Mouse (Mus musculus): ENCODE measurements around the gene Prodh2. TPM values are rescaled to one million over a fixed set of nuclear protein-coding genes. Genes with fewer than 3 reads are reported as not detected.
A peak's percentile ranks its signal among the peaks of the same experiment; 100 is the strongest.

The Prodh2 gene
- polyA plus RNA-seq, 1 experiment from 2014 or later: 5.2 TPM

GRCm38 (mm10) chr7:30553021-30553589 is 59.7 kb downstream of the Prodh2 start:
- Histone ChIP-seq H3K27me3 (replicated peaks) (no peaks in the 10 kb centered on the region), H3K27ac (peak overlapping the region; percentile 82), H3K4me2 (replicated peaks) (peak overlapping the region; percentile 91), H3K36me3 (peaks cover 16% of the 10 kb centered on the region), H3K4me1 (replicated peaks) (peaks cover 15% of the 10 kb centered on the region), H3K9ac (peak overlapping the region; percentile 62), H3K9me3 (no peaks in the 10 kb centered on the region), H3K4me3 (replicated peaks) (peak overlapping the region; percentile 57)
- under 1% methylated on average over 23 of the region's 23 CpGs for WGBS
- ATAC-seq: peak; percentile 40

- Histone ChIP-seq H3K9me3 (no peaks in the 10 kb centered on the region), H3K4me1 (replicated peaks) (peaks cover 23% of the 10 kb centered on the region), H3K9ac (peak overlapping the region; percentile 62), H3K4me3 (replicated peaks) (peak overlapping the region; percentile 57), H3K4me2 (replicated peaks) (peak overlapping the region; percentile 91), H3K27ac (0 out of 2 replicates have a peak overlapping the region, but pooled peaks have one; percentile 82), H3K27me3 (replicated peaks) (no peaks in the 10 kb centered on the region), H3K36me3 (peaks cover 16% of the 10 kb centered on the region)
- WGBS: 82% methylated on average over 22 of the region's 22 CpGs
- ATAC-seq: no peak
Measured at GRCm38 (mm10) chr7:30553810-30554584, 60.6 kb downstream of the Prodh2 start.

- Histone ChIP-seq H3K4me3 (replicated peaks) (no peak overlapping the region), H3K27me3 (replicated peaks) (no peaks in the 10 kb centered on the region), H3K27ac (no peak overlapping the region), H3K4me1 (replicated peaks) (peaks cover 25% of the 10 kb centered on the region), H3K9ac (no peak overlapping the region), H3K4me2 (replicated peaks) (no peak overlapping the region), H3K9me3 (no peaks in the 10 kb centered on the region), H3K36me3 (peaks cover 16% of the 10 kb centered on the region)
- ATAC-seq: no peak
- 92% methylated on average over 18 of the region's 18 CpGs for WGBS
Measured at GRCm38 (mm10) chr7:30556894-30557536, 63.6 kb downstream of the Prodh2 start.

- H3K4me1 ChIP-seq (replicated peaks): peaks cover 22% of the 10 kb centered on the region
- peaks cover 16% of the 10 kb centered on the region for H3K36me3 ChIP-seq
- peak overlapping the region; percentile 89 for H3K4me2 ChIP-seq (replicated peaks)
- 87% methylated on average over 13 of the region's 13 CpGs for WGBS
- no peaks in the 10 kb centered on the region for H3K27me3 ChIP-seq (replicated peaks)
- H3K9me3 ChIP-seq: no peaks in the 10 kb centered on the region
- peak overlapping the region; percentile 28; the same call in 1 of the 2 replicates for H3K9ac ChIP-seq
- no peak for ATAC-seq
- no peak overlapping the region for H3K27ac ChIP-seq
- H3K4me3 ChIP-seq (replicated peaks): peak overlapping the region; percentile 53; the same call in 1 of the 2 replicates
Measured at GRCm38 (mm10) chr7:30557901-30558514, 64.6 kb downstream of the Prodh2 start.

GRCm38 (mm10) chr7:30558656-30559442 is 65.4 kb downstream of the Prodh2 start:
- peak; percentile 8; the same call in 1 of the 2 replicates for ATAC-seq
- WGBS: 13% methylated on average over 12 of the region's 12 CpGs

GRCm38 (mm10) chr7:30559443-30559954 is 66.1 kb downstream of the Prodh2 start, which contains the start of gene Lin37:
Gene Lin37 (minus strand): TSS chr7:30559838.
- Histone ChIP-seq H3K36me3 (peaks cover 16% of the 10 kb centered on the region), H3K4me1 (replicated peaks) (peaks cover 22% of the 10 kb centered on the region; the same call in 1 of the 2 replicates), H3K9ac (peak within 1 kb of the TSS; percentile 65), H3K9me3 (no peaks in the 10 kb centered on the region), H3K27ac (peak within 1 kb of the TSS; percentile 60), H3K4me2 (replicated peaks) (peak within 1 kb of the TSS; percentile 89), H3K27me3 (replicated peaks) (no peaks in the 10 kb centered on the region), H3K4me3 (replicated peaks) (peak within 1 kb of the TSS; percentile 53)
- peak; percentile 84 for ATAC-seq
- WGBS: under 1% methylated on average over 20 of the region's 20 CpGs

More at GRCm38 (mm10) chr7:30558656-30559442, 65.4 kb downstream of the Prodh2 start:
- Histone ChIP-seq H3K27ac (peak overlapping the region; percentile 60), H3K4me3 (replicated peaks) (peak overlapping the region; percentile 53), H3K9me3 (no peaks in the 10 kb centered on the region), H3K9ac (peak overlapping the region; percentile 65), H3K36me3 (peaks cover 16% of the 10 kb centered on the region), H3K4me1 (replicated peaks) (peaks cover 16% of the 10 kb centered on the region; the same call in 1 of the 2 replicates), H3K4me2 (replicated peaks) (peak overlapping the region; percentile 89), H3K27me3 (replicated peaks) (no peaks in the 10 kb centered on the region)

- Histone ChIP-seq H3K4me1 (replicated peaks) (peaks cover 23% of the 10 kb centered on the region; the same call in 1 of the 2 replicates), H3K9me3 (no peaks in the 10 kb centered on the region), H3K4me3 (replicated peaks) (peak overlapping the region; percentile 53; the same call in 1 of the 2 replicates), H3K4me2 (replicated peaks) (peak overlapping the region; percentile 89; the same call in 1 of the 2 replicates), H3K27me3 (replicated peaks) (no peaks in the 10 kb centered on the region), H3K9ac (no peak overlapping the region), H3K36me3 (peaks cover 19% of the 10 kb centered on the region), H3K27ac (no peak overlapping the region)
- no peak for ATAC-seq
- 75% methylated on average over 2 of the region's 2 CpGs for WGBS
Measured at GRCm38 (mm10) chr7:30560296-30560695, 66.9 kb downstream of the Prodh2 start.

GRCm38 (mm10) chr7:30562526-30563116 is 69.2 kb downstream of the Prodh2 start:
- Histone ChIP-seq H3K36me3 (peaks cover 16% of the 10 kb centered on the region; the same call in 1 of the 2 replicates), H3K4me2 (replicated peaks) (peak overlapping the region; percentile 77), H3K4me1 (replicated peaks) (peaks cover 23% of the 10 kb centered on the region; the same call in 1 of the 2 replicates), H3K27ac (peak overlapping the region; percentile 81), H3K9ac (peak overlapping the region; percentile 62), H3K27me3 (replicated peaks) (no peaks in the 10 kb centered on the region), H3K9me3 (no peaks in the 10 kb centered on the region), H3K4me3 (replicated peaks) (peak overlapping the region; percentile 67)
- WGBS: under 1% methylated on average over 27 of the region's 27 CpGs
- ATAC-seq: no peak

Measured in intestine, embryonic 15.5 days (tissue).